Mouse (Mus musculus): Measurements from ENCODE around the gene Hapln1.

Hapln1 gene

GRCm38 (mm10) chr13:89539205-89539886 is at the start of gene Hapln1:
Hapln1 (plus strand) TSS chr13:89539796.
- DNase-seq (ENCODE audit: low spot score in 2 of 2): peak in 1 of 2 experiments; percentile 5

- DNase-seq (ENCODE audit: low spot score in 2 of 2): no peak
Observed at GRCm38 (mm10) chr13:89493169-89493568, 46.4 kb upstream of the Hapln1 start.

- no peak for DNase-seq (ENCODE audit: low spot score in 2 of 2)
Observed at GRCm38 (mm10) chr13:89493678-89494077, 45.9 kb upstream of the Hapln1 start.

GRCm38 (mm10) chr13:89496569-89496968 is 43.0 kb upstream of the Hapln1 start:
- DNase-seq (ENCODE audit: low spot score in 2 of 2): no peak

- DNase-seq (ENCODE audit: low spot score in 2 of 2): no peak
Observed at GRCm38 (mm10) chr13:89499419-89499818, 40.2 kb upstream of the Hapln1 start.

GRCm38 (mm10) chr13:89521507-89521908 is 18.1 kb upstream of the Hapln1 start:
- DNase-seq (ENCODE audit: low spot score in 2 of 2): no peak

- DNase-seq (ENCODE audit: low spot score in 2 of 2): no peak
Observed at GRCm38 (mm10) chr13:89528716-89529115, 10.9 kb upstream of the Hapln1 start.

GRCm38 (mm10) chr13:89530386-89530785 is 9.2 kb upstream of the Hapln1 start:
- DNase-seq (ENCODE audit: low spot score in 2 of 2): no peak

GRCm38 (mm10) chr13:89539887-89540264 is 280 bp downstream of the Hapln1 start:
- DNase-seq (ENCODE audit: low spot score in 2 of 2): no peak

GRCm38 (mm10) chr13:89540301-89540982 is 846 bp downstream of the Hapln1 start:
- no peak for DNase-seq (ENCODE audit: low spot score in 2 of 2)

- DNase-seq (ENCODE audit: low spot score in 2 of 2): no peak
Observed at GRCm38 (mm10) chr13:89543003-89543402, 3.4 kb downstream of the Hapln1 start.

GRCm38 (mm10) chr13:89548203-89548740 is 8.7 kb downstream of the Hapln1 start:
- DNase-seq (ENCODE audit: low spot score in 2 of 2): peak; percentile 51 to 54

GRCm38 (mm10) chr13:89549507-89549906 is 9.9 kb downstream of the Hapln1 start:
- DNase-seq (ENCODE audit: low spot score in 2 of 2): no peak

- no peak for DNase-seq (ENCODE audit: low spot score in 2 of 2)
Observed at GRCm38 (mm10) chr13:89551502-89551901, 11.9 kb downstream of the Hapln1 start.

GRCm38 (mm10) chr13:89564518-89564917 is 24.9 kb downstream of the Hapln1 start:
- no peak for DNase-seq (ENCODE audit: low spot score in 2 of 2)

- DNase-seq (ENCODE audit: low spot score in 2 of 2): no peak
Observed at GRCm38 (mm10) chr13:89566300-89566699, 26.7 kb downstream of the Hapln1 start.

- no peak for DNase-seq (ENCODE audit: low spot score in 2 of 2)
Observed at GRCm38 (mm10) chr13:89579115-89579514, 39.5 kb downstream of the Hapln1 start.

GRCm38 (mm10) chr13:89583138-89583746 is 43.6 kb downstream of the Hapln1 start:
- no peak for DNase-seq (ENCODE audit: low spot score in 2 of 2)

- no peak for DNase-seq (ENCODE audit: low spot score in 2 of 2)
Observed at GRCm38 (mm10) chr13:89583747-89584738, 44.4 kb downstream of the Hapln1 start.

GRCm38 (mm10) chr13:89585144-89585543 is 45.5 kb downstream of the Hapln1 start:
- no peak for DNase-seq (ENCODE audit: low spot score in 2 of 2)

GRCm38 (mm10) chr13:89595105-89595504 is 55.5 kb downstream of the Hapln1 start:
- no peak for DNase-seq (ENCODE audit: low spot score in 2 of 2)
